Mouse (Mus musculus): ENCODE measurements around the gene P3h1.

- TF ChIP-seq POLR2A (IDR thresholded peaks at IDR 0.05; ENCODE audit: control insufficient read depth in 1 of 2, insufficient read depth in 1 of 2, low read depth in 1 of 2, low read length in 2 of 2, poor library complexity in 1 of 2), result no peak
- TF ChIP-seq CTCF (IDR thresholded peaks at IDR 0.05 in 2 of 3, conservative IDR thresholded peaks at IDR 0.05 in 1 of 3; ENCODE audit: control insufficient read depth in 1 of 3, insufficient read depth in 1 of 3, low read depth in 2 of 3, low read length in 3 of 3, poor library complexity in 1 of 3, severe bottlenecking in 1 of 3), result no peak
- no peak for TF ChIP-seq UBTF (IDR thresholded peaks at IDR 0.05; ENCODE audit: borderline replicate concordance, insufficient read depth, low read depth, low read length)
- TF ChIP-seq TBP (IDR thresholded peaks at IDR 0.05; ENCODE audit: low read depth, low read length), result no peak
Measured at GRCm38 (mm10) chr4:119254012-119254618, 21.4 kb downstream of the P3h1 start.
